Mouse (Mus musculus): ENCODE measurements at regions not wholly inside any gene's neighbourhood (a gene's known extent, or its start where the extent isn't known, plus 50 kb on each side); places are given as distances from the start of the nearest gene placed in this dataset.

GRCm38 (mm10) chr7:82047456-82047855 lies 55.4 kb upstream of the Bnc1 start:
- Histone ChIP-seq H3K27ac (replicated peaks) (no peak overlapping the region), H3K9me3 (no peaks in the 10 kb centered on the region), H3K4me1 (peaks cover 11% of the 10 kb centered on the region), H3K4me3 (no peak overlapping the region), H3K27me3 (replicated peaks; ENCODE audit: low read depth, poor library complexity, severe bottlenecking) (0 out of 2 replicates have a peak, but pooled peaks cover 3% of the 10 kb centered on the region), H3K36me3 (replicated peaks) (no peaks in the 10 kb centered on the region)
- 80% methylated on average over 5 of the region's 5 CpGs for WGBS
- DNase-seq (ENCODE audit: low spot score): no peak

- no peaks in the 10 kb centered on the region for H3K36me3 ChIP-seq (replicated peaks)
- H3K9me3 ChIP-seq: no peaks in the 10 kb centered on the region
- H3K4me1 ChIP-seq: peaks cover 16% of the 10 kb centered on the region
- peaks cover 22% of the 10 kb centered on the region for H3K27me3 ChIP-seq (replicated peaks; ENCODE audit: low read depth, poor library complexity, severe bottlenecking)
- WGBS: 84% methylated on average over 4 of the region's 4 CpGs
- no peak overlapping the region for H3K4me3 ChIP-seq
- no peak for DNase-seq (ENCODE audit: low spot score)
- H3K27ac ChIP-seq (replicated peaks): no peak overlapping the region
Observed at GRCm38 (mm10) chr7:82053411-82053810, 61.3 kb upstream of the Bnc1 start.

- peak overlapping the region; percentile 45 for H3K4me3 ChIP-seq
- 2% methylated on average over 21 of the region's 21 CpGs for WGBS
- H3K27me3 ChIP-seq (replicated peaks; ENCODE audit: low read depth, poor library complexity, severe bottlenecking): peaks cover 28% of the 10 kb centered on the region
- H3K27ac ChIP-seq (replicated peaks): peak overlapping the region; percentile 37
- H3K4me1 ChIP-seq: peaks cover 20% of the 10 kb centered on the region
- peak; percentile 57 for DNase-seq (ENCODE audit: low spot score)
- no peaks in the 10 kb centered on the region for H3K36me3 ChIP-seq (replicated peaks)
- H3K9me3 ChIP-seq: no peaks in the 10 kb centered on the region
Observed at GRCm38 (mm10) chr7:82056551-82057230, 64.6 kb upstream of the Bnc1 start.

- DNase-seq (ENCODE audit: low spot score): no peak
- Histone ChIP-seq H3K9me3 (no peaks in the 10 kb centered on the region), H3K4me1 (peaks cover 7% of the 10 kb centered on the region; the same call in 1 of the 2 replicates), H3K36me3 (replicated peaks) (no peaks in the 10 kb centered on the region), H3K27me3 (replicated peaks; ENCODE audit: low read depth, poor library complexity, severe bottlenecking) (peaks cover 27% of the 10 kb centered on the region), H3K4me3 (no peak overlapping the region), H3K27ac (replicated peaks) (no peak overlapping the region)
- WGBS: 76% methylated on average over 7 of the region's 7 CpGs
Observed at GRCm38 (mm10) chr7:82063407-82063806, 71.3 kb upstream of the Bnc1 start.

GRCm38 (mm10) chr7:82069629-82070450 lies 77.7 kb upstream of the Bnc1 start:
- Histone ChIP-seq H3K27me3 (replicated peaks; ENCODE audit: low read depth, poor library complexity, severe bottlenecking) (no peaks in the 10 kb centered on the region), H3K4me1 (no peaks in the 10 kb centered on the region), H3K27ac (replicated peaks) (no peak overlapping the region), H3K4me3 (no peak overlapping the region), H3K9me3 (no peaks in the 10 kb centered on the region), H3K36me3 (replicated peaks) (no peaks in the 10 kb centered on the region)
- DNase-seq (ENCODE audit: low spot score): no peak
- 67% methylated on average over 7 of the region's 7 CpGs for WGBS

GRCm38 (mm10) chr7:82070946-82071727 lies 79.0 kb upstream of the Bnc1 start:
- H3K4me3 ChIP-seq: no peak overlapping the region
- 78% methylated on average over 10 of the region's 10 CpGs for WGBS
- no peak overlapping the region for H3K27ac ChIP-seq (replicated peaks)
- no peak for DNase-seq (ENCODE audit: low spot score)
- no peaks in the 10 kb centered on the region for H3K9me3 ChIP-seq
- H3K4me1 ChIP-seq: no peaks in the 10 kb centered on the region
- no peaks in the 10 kb centered on the region for H3K36me3 ChIP-seq (replicated peaks)
- H3K27me3 ChIP-seq (replicated peaks; ENCODE audit: low read depth, poor library complexity, severe bottlenecking): no peaks in the 10 kb centered on the region

GRCm38 (mm10) chr7:82075359-82075758 lies 83.3 kb upstream of the Bnc1 start:
- H3K9me3 ChIP-seq: no peaks in the 10 kb centered on the region
- H3K27ac ChIP-seq (replicated peaks): no peak overlapping the region
- no peak overlapping the region for H3K4me3 ChIP-seq
- peaks cover under 1% of the 10 kb centered on the region; the same call in 1 of the 2 replicates for H3K27me3 ChIP-seq (replicated peaks; ENCODE audit: low read depth, poor library complexity, severe bottlenecking)
- H3K36me3 ChIP-seq (replicated peaks): no peaks in the 10 kb centered on the region
- no peak for DNase-seq (ENCODE audit: low spot score)
- WGBS: 85% methylated on average over 2 of the region's 2 CpGs
- no peaks in the 10 kb centered on the region for H3K4me1 ChIP-seq

GRCm38 (mm10) chr7:82081851-82082250 lies 89.8 kb upstream of the Bnc1 start:
- no peaks in the 10 kb centered on the region for H3K36me3 ChIP-seq (replicated peaks)
- peaks cover 19% of the 10 kb centered on the region for H3K4me1 ChIP-seq
- peaks cover 13% of the 10 kb centered on the region for H3K27me3 ChIP-seq (replicated peaks; ENCODE audit: low read depth, poor library complexity, severe bottlenecking)
- 30% methylated on average over 3 of the region's 3 CpGs for WGBS
- H3K4me3 ChIP-seq: no peak overlapping the region
- no peak overlapping the region for H3K27ac ChIP-seq (replicated peaks)
- no peaks in the 10 kb centered on the region for H3K9me3 ChIP-seq
- no peak for DNase-seq (ENCODE audit: low spot score)

GRCm38 (mm10) chr7:82082883-82083282 lies 90.8 kb upstream of the Sh3gl3 start:
- H3K27ac ChIP-seq (replicated peaks): no peak overlapping the region
- no peaks in the 10 kb centered on the region for H3K36me3 ChIP-seq (replicated peaks)
- 24% methylated on average over 6 of the region's 6 CpGs for WGBS
- no peaks in the 10 kb centered on the region for H3K9me3 ChIP-seq
- H3K27me3 ChIP-seq (replicated peaks; ENCODE audit: low read depth, poor library complexity, severe bottlenecking): peaks cover 13% of the 10 kb centered on the region
- no peak for DNase-seq (ENCODE audit: low spot score)
- H3K4me3 ChIP-seq: no peak overlapping the region
- H3K4me1 ChIP-seq: peaks cover 19% of the 10 kb centered on the region

GRCm38 (mm10) chr7:82084473-82084872 lies 89.2 kb upstream of the Sh3gl3 start:
- 83% methylated on average over 10 of the region's 10 CpGs for WGBS

GRCm38 (mm10) chr7:82085205-82085604 lies 88.4 kb upstream of the Sh3gl3 start:
- no peak overlapping the region for H3K27ac ChIP-seq (replicated peaks)
- no peak overlapping the region for H3K4me3 ChIP-seq
- H3K27me3 ChIP-seq (replicated peaks; ENCODE audit: low read depth, poor library complexity, severe bottlenecking): peaks cover 13% of the 10 kb centered on the region
- 89% methylated on average over 4 of the region's 4 CpGs for WGBS
- DNase-seq (ENCODE audit: low spot score): no peak
- H3K4me1 ChIP-seq: peaks cover 19% of the 10 kb centered on the region
- H3K9me3 ChIP-seq: no peaks in the 10 kb centered on the region
- no peaks in the 10 kb centered on the region for H3K36me3 ChIP-seq (replicated peaks)

More at GRCm38 (mm10) chr7:82084473-82084872, 89.2 kb upstream of the Sh3gl3 start:
- Histone ChIP-seq H3K9me3 (no peaks in the 10 kb centered on the region), H3K27ac (replicated peaks) (no peak overlapping the region), H3K4me3 (no peak overlapping the region), H3K27me3 (replicated peaks; ENCODE audit: low read depth, poor library complexity, severe bottlenecking) (peaks cover 13% of the 10 kb centered on the region), H3K4me1 (peaks cover 19% of the 10 kb centered on the region), H3K36me3 (replicated peaks) (no peaks in the 10 kb centered on the region)
- no peak for DNase-seq (ENCODE audit: low spot score)

- Histone ChIP-seq H3K9me3 (no peaks in the 10 kb centered on the region), H3K27ac (replicated peaks) (no peak overlapping the region), H3K4me1 (no peaks in the 10 kb centered on the region), H3K4me3 (no peak overlapping the region), H3K27me3 (replicated peaks; ENCODE audit: low read depth, poor library complexity, severe bottlenecking) (no peaks in the 10 kb centered on the region), H3K36me3 (replicated peaks) (no peaks in the 10 kb centered on the region)
- WGBS: 77% methylated on average over 6 of the region's 6 CpGs
- no peak for DNase-seq (ENCODE audit: low spot score)
Observed at GRCm38 (mm10) chr7:82098136-82098535, 75.5 kb upstream of the Sh3gl3 start.
